Mouse (Mus musculus) lung, adult 2 months (tissue): ENCODE results near the gene Arl14. TPM values are rescaled to one million over a fixed set of nuclear protein-coding genes. Genes with fewer than 3 reads are reported as not detected.

Experiments used
- DNase-seq: peaks from one replicate; pipeline ENCODE4 v3.0.0; 2022
- H3K4me1 ChIP-seq: fragments of 200-500 bp; 2 replicates; pipeline ENCODE4 v1.6.1; 2011; ENCODE audit warnings: low read length; ENCODE audit not compliant: control insufficient read depth, insufficient read depth
- H3K4me3 ChIP-seq: fragments of 200-500 bp; replicated peaks from 2 replicates; pipeline ENCODE3; 2011; ENCODE audit warnings: low read depth, mild to moderate bottlenecking, control low read depth, low read length; ENCODE audit errors: extremely low read depth
- CTCF ChIP-seq: fragments of 200-500 bp; IDR thresholded peaks from 2 replicates; pipeline ENCODE4 v1.5.1; 2011; ENCODE audit warnings: mild to moderate bottlenecking, low read length, control low read depth; ENCODE audit not compliant: insufficient read depth
- POLR2A ChIP-seq: fragments of 200-500 bp; IDR thresholded peaks from 2 replicates; pipeline ENCODE4 v1.6.1; 2011; ENCODE audit warnings: low read depth, mild to moderate bottlenecking, control low read depth, low read length, borderline replicate concordance; ENCODE audit errors: extremely low read depth
- WGBS: fragments of 180-500 bp; shearing (Covaris S2); methylation state at CpG from one replicate; pipeline ENCODE4 v1.1.7; 2018; 5-methylcytosine and 5-hydroxymethylcytosine counted together
- polyA plus RNA-seq: library from polyadenylated mRNA; depleted of rRNA; stranded (reverse); fragments of >200 nt; gene quantifications from 2 replicates; pipeline ENCODE4 v1.2.3, GENCODE M21; 2012; rRNA removed

Gene Arl14
- not detected in 2 replicates for polyA plus RNA-seq

DNA sequence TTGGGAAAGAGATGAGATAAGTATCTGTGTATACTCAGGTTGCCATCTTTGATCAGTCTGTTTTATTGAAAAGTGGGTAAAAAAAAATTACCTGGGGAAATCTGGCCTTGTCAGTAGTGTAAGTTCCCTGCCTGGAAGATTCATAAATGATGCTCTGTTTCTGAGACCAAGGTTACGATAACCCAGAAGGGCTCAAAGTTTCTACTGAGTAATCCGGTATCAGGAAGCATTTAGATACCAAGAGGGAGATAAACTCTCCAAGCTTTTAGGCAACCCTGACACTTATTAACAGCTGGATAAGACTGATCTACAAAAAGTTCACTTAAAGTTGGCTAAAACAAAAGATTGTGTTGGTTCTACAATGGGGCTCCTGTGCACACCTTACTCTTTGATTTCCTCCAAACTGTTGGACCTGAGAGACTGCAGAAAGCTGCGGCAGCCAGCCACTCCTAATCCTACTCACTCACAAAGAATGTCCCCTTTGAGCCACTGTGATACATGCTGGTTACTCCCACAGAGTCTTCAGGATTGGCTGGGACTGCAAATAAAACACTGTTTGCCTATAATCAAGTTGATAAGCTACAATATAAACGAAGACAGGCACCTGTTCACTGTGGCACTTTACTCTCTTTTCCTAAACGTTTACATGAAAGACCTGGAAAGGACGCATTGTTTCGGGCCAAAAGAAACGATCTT, at the start of gene Arl14:
Gene Arl14, plus strand, starts transcription at position 614 of the 696 bp plus-strand sequence.
- DNase-seq = no peak
- 58% methylated on average over 8 of the region's 8 CpGs for WGBS
- TF ChIP-seq CTCF (no peak), POLR2A (no peak)
- H3K4me3 ChIP-seq = no peak within 1 kb of the TSS
- H3K4me1 ChIP-seq = no peaks in the 10 kb centered on the region

DNA sequence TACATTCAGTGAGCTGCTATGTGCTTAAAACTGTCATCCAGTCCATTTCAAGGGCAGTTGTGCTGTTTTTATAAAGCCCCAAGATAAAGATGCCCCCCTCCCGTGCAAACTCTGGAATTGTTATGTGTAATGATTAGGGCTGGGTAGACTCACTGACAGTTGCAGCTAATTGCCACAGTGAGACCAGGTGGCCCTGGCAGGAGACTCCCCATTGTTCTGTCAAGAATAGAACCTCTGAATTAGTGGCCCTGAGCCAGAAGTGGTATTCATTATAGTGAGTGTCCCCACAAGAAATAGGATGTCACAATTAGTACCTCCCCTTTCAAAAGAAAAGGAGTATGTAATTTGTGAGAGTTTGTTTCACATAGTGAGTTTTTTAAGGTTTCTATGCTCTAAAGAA, 47.0 kb upstream of the Arl14 start:
- H3K4me3 ChIP-seq = no peak overlapping the region
- TF ChIP-seq POLR2A = no peak
- TF ChIP-seq CTCF = no peak
- WGBS = 29% methylated on average over 1 of the region's 1 CpGs
- no peaks in the 10 kb centered on the region for H3K4me1 ChIP-seq
- no peak for DNase-seq

DNA sequence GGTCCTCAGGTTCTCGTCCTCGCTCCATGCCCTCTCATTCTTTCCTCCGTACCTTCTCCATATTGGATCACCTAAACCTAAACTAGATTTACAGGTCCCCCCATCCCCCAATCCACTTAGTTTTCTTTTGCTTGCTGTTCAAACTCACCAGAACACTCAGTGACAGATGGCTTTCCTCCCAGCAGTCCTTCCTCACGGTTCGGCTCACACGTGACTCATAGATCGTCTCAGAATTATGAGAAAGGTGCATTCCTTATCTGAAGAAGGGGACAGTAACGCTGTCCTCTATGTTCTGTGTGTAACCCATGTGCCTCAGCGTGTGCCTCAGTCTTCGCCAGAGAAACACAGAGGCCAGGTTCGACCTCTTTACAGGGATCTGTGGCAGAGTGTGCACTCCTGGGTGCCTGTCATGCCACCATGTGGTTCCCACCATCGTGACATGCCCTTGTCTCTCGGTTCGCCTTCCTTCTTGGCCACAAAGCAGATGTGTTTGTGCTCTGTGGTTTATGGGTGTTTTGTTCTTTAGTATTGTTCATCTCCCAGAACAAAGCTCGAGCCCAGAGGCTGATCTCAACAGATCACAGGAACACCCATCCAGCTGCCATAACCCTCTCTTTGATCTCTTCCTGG, 44.9 kb upstream of the Arl14 start:
- DNase-seq = no peak
- no peaks in the 10 kb centered on the region for H3K4me1 ChIP-seq
- TF ChIP-seq CTCF (no peak), POLR2A (no peak)
- WGBS = 75% methylated on average over 15 of the region's 15 CpGs
- H3K4me3 ChIP-seq = no peak overlapping the region

DNA sequence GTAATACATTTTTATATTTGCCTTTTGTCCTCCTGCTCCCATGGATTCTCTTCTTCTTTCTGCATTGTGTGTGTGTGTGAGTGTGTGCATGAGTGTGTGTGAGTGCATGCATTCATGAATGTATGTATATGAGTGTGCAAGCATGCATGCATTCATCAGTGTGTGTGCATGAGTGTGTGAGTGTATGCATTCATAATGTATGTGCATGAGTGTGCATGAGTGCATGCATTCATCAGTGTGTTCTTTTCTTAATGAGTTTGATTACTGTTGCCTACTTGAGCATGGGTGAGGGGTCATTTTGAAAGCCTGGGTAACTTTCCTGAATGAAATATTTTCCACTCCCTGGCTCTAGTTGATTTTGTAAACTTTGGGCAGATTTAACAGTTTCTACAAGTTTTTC, 44.3 kb upstream of the Arl14 start:
- Histone ChIP-seq H3K4me3 (no peak overlapping the region), H3K4me1 (no peaks in the 10 kb centered on the region)
- no peak for TF ChIP-seq CTCF
- no peak for TF ChIP-seq POLR2A
- DNase-seq = no peak

DNA sequence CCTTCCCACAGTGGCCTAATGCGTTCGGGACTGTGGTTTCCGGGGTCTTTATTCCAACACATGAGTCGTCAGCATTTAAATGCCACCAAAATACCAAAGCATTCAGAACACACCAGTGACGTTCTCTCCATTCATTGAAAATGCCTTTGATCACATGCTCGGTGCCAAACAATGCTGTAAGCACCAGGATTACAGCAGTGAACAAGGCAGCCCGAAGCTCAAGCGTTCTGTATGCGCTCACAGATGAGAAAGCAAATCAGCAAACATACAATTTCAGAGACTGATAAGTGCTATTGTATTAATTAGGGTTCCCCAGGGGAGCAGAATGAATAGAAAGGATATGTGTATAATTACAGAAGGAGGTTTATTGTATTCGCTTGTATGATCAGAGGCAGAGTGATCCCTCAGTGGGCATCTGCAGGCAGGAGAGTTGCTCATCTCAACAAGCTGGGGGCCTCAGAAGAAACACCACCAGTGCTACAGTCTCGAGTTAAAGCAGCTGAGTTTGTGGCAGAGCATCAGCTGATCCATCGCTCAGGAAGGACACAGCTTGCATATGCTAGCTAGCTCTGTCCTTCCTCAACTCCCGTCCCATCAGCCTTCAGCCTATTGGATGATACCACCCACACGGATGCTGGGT, 43.7 kb upstream of the Arl14 start:
- TF ChIP-seq POLR2A = no peak
- TF ChIP-seq CTCF = no peak
- Histone ChIP-seq H3K4me3 (no peak overlapping the region), H3K4me1 (no peaks in the 10 kb centered on the region)
- 77% methylated on average over 14 of the region's 14 CpGs for WGBS
- DNase-seq = no peak

DNA sequence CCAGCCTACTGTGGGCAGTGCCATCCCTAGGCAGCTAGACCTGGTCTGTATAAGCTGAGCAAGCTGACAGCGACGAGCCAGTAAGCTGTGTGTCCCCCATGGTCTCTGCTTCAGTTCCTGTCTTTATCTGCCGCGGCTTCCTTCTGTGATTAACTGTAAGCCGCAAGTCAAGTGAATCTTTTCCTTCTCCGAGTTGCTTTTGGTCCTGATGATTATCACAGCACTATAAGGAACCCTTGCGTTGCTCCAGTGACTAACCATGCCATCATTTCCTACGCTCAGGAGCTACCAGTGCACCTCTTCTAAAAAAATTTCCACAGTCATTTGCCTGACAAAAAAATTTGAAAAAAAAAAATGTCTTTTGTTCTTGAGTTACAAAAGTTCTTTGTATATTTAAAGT, 40.7 kb upstream of the Arl14 start:
- TF ChIP-seq POLR2A = no peak
- no peak for TF ChIP-seq CTCF
- H3K4me1 ChIP-seq = no peaks in the 10 kb centered on the region
- WGBS = 81% methylated on average over 8 of the region's 8 CpGs
- no peak for DNase-seq
- no peak overlapping the region for H3K4me3 ChIP-seq

DNA sequence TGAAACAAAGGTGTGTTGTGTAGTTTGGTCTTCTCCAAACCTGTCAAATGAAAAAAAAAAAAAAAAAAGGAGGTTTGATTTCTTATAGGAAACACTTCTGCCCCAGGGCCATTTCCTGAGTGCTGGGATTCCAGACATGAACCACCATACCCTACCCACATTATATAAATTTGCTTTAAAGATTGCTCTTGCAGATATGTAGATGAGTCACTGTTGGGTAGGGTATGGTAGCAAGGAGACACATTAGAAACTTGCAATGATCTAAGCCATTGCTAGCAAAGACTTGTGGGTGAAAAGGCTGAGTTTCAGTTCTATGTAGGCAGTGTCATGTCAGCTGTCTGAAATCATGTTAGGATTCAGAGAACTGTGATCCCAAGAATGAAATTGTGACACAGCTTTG, 40.0 kb upstream of the Arl14 start:
- H3K4me3 ChIP-seq = no peak overlapping the region
- TF ChIP-seq CTCF (no peak), POLR2A (no peak)
- H3K4me1 ChIP-seq = no peaks in the 10 kb centered on the region
- no peak for DNase-seq

DNA sequence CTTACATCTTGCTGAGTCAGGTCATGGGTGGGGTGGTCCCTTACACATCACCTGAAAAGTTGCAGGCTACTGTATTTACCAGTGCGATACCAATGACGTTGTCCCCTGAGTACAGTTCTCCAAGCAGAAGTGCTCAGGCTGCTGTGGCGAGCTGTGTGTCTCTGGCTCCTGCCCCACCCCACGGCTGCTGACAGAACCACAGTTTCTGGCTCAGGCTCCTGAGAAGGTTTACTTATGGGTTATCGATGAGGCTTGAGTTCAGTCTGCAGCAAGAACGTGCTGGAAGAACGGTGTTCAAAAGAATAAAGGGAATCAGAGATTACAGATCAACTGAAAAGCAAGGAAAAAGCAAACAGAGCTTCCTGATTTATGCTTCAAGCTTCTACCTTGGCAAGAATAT, 37.0 kb upstream of the Arl14 start:
- Histone ChIP-seq H3K4me1 (no peaks in the 10 kb centered on the region), H3K4me3 (no peak overlapping the region)
- WGBS = 56% methylated on average over 7 of the region's 7 CpGs
- TF ChIP-seq POLR2A = no peak
- no peak for TF ChIP-seq CTCF
- DNase-seq = no peak

DNA sequence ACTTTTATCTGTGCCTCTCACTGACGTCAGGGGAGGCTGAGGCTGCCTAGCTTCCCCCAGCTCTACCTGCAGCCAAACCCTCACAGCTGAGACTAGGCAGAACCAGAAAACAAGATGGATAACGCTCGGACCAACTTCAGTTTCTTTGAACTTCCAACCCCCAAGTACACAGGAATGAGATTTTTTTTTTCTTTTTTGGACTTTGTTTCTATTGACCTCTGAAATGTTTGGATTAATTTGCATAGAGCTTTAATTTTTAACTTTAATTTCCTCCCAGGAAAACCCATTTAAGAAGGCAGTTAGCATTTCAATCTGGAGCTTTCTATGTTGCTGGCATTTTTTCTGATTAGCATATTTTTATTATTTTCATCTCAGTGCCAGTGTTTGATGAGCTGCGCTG, 36.2 kb upstream of the Arl14 start:
- TF ChIP-seq CTCF (no peak), POLR2A (no peak)
- 70% methylated on average over 4 of the region's 4 CpGs for WGBS

DNA sequence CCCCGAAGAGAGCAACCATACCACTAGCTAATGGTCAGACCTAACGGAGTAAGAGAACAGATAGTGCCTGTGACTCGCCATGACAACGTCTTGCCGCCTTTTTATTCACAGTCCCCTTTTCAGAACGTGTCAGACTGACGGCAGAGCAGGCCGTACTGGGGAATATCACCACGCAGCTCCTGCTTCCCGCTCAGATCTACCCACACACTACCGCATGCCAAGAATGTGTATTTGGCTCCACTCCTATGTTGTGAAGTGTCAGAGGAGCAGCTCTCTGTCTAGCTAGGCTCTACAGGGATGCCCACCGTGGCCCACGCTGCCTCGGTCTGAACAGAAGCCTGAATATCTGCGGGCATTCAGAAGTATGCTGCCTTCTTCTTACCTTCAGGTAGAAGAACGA, 35.6 kb upstream of the Arl14 start:
- WGBS = 75% methylated on average over 16 of the region's 16 CpGs
- Histone ChIP-seq H3K4me3 (no peak overlapping the region), H3K4me1 (no peaks in the 10 kb centered on the region)
- TF ChIP-seq POLR2A = no peak
- no peak for TF ChIP-seq CTCF
- no peak for DNase-seq

More for the DNA sequence above, 36.2 kb upstream of the Arl14 start:
- no peak for DNase-seq
- no peaks in the 10 kb centered on the region for H3K4me1 ChIP-seq
- no peak overlapping the region for H3K4me3 ChIP-seq

DNA sequence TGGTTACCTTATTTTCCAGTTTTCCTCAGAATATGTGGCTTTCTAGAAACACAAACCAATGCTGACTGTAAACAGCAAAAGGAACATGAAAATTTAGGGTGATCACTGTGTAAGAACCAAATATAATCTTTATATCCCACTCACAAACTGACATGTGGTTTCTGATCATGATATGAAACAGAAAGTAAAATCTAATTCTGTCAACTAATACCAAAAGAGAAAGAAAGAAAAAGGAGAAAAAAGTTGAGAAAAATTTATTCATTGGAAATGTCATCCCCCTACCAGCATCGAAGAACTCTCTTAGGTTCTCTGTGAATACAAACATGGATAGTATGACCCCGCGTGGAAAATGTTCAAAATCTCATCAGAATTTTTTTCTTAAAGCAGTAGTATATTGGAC, 29.2 kb upstream of the Arl14 start:
- no peak overlapping the region for H3K4me3 ChIP-seq
- no peaks in the 10 kb centered on the region for H3K4me1 ChIP-seq
- TF ChIP-seq CTCF (no peak), POLR2A (no peak)
- WGBS = 86% methylated on average over 3 of the region's 3 CpGs
- DNase-seq = no peak
